Mouse (Mus musculus) limb, embryonic 11.5 days (tissue): ENCODE results near the gene 1700042G07Rik. TPM values are rescaled to one million over a fixed set of nuclear protein-coding genes. Genes with fewer than 3 reads are reported as not detected.
"Not testable (repeated sequence)": the region's sequence is repeated elsewhere in the genome, so short reads cannot be mapped to it uniquely, and the experiment has no call there.

Source experiments
- ATAC-seq: fragments of 200-750 bp; cut with Nextera tagmentation; 2 replicates; pipeline ENCODE4 v1.8.0; 2017; ENCODE audit warnings: low read depth; ENCODE audit not compliant: insufficient number of reproducible peaks, low FRiP score, low TSS enrichment
- DNase-seq: peaks from one replicate; pipeline ENCODE4 v3.0.0-alpha.2; 2015; ENCODE audit warnings: low spot score
- H3K27ac ChIP-seq: fragments of 300-500 bp; sonication (generic); replicated peaks from 2 replicates; pipeline ENCODE4 v1.5.1; 2014; ENCODE audit warnings: low read depth, mild to moderate bottlenecking, low read length
- H3K27me3 ChIP-seq: fragments of 300-500 bp; sonication (generic); 2 replicates; pipeline ENCODE4 v1.6.1; 2014; ENCODE audit warnings: mild to moderate bottlenecking, low read length, mixed read lengths; ENCODE audit not compliant: control insufficient read depth, insufficient read depth
- H3K36me3 ChIP-seq: fragments of 300-500 bp; sonication (generic); 2 replicates; pipeline ENCODE4 v1.6.1; 2014; ENCODE audit warnings: mild to moderate bottlenecking, low read length, moderate library complexity, mixed read lengths; ENCODE audit not compliant: control insufficient read depth, insufficient read depth
- H3K4me1 ChIP-seq: fragments of 300-500 bp; sonication (generic); 2 replicates; pipeline ENCODE4 v1.6.1; 2014; ENCODE audit warnings: low read length, mixed read lengths; ENCODE audit not compliant: control insufficient read depth, insufficient read depth
- H3K4me2 ChIP-seq: fragments of 300-500 bp; sonication (generic); 2 replicates; pipeline ENCODE4 v1.6.1; 2014; ENCODE audit warnings: low read depth, mild to moderate bottlenecking, moderate library complexity; ENCODE audit not compliant: severe bottlenecking
- H3K4me3 ChIP-seq: fragments of 300-500 bp; sonication (generic); 2 replicates; pipeline ENCODE4 v1.5.1; 2014; ENCODE audit warnings: low read depth, low read length
- H3K9ac ChIP-seq: fragments of 300-500 bp; sonication (generic); 2 replicates; pipeline ENCODE4 v1.6.1; 2014; ENCODE audit warnings: mild to moderate bottlenecking, low read length
- H3K9me3 ChIP-seq: fragments of 300-500 bp; sonication (generic); 2 replicates; pipeline ENCODE4 v1.6.1; 2016; ENCODE audit warnings: low read length; ENCODE audit not compliant: control insufficient read depth
- WGBS: fragments of 180-500 bp; shearing (Covaris S2); extraction: QIAGEN DNeasy Blood & Tissue Kit; methylation state at CpG from one replicate; pipeline ENCODE4 v1.1.7; 2014; 5-methylcytosine and 5-hydroxymethylcytosine counted together
- polyA plus RNA-seq: library from polyadenylated mRNA; unstranded; fragments of >200 nt; fragmentation: Nextera tagmentation; extraction: Ambion mirVana; gene quantifications from 2 replicates; pipeline ENCODE4 v1.2.1, GENCODE M21; 2014

Gene 1700042G07Rik
- polyA plus RNA-seq, 1 experiment from 2014 or later, result not detected

DNA sequence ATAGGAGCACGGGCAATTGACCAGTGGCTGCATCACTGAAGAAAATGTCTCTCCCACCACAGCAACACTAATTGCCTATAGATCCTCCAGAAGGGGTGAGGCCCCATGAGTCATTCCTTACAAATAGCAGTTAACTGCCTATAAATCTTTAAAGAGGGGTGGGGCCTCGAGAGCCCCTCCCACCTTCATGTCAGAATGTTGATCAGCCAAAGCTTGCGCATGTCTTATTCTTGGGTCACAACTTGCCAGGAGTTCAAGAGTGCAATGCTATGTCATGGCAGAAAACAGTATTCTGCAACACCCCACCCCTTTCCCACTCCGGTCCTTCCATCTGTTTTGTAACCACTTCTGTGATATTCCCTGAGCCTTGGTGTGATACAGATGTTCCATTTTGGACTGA, 33.4 kb downstream of the 1700042G07Rik start:
- no peak overlapping the region for H3K4me2 ChIP-seq
- H3K36me3 ChIP-seq, result no peaks in the 10 kb centered on the region
- 72% methylated on average over 4 of the region's 4 CpGs for WGBS
- H3K27me3 ChIP-seq, result no peaks in the 10 kb centered on the region
- ATAC-seq (no peak), DNase-seq (no peak)
- no peak overlapping the region for H3K27ac ChIP-seq
- no peaks in the 10 kb centered on the region for H3K4me1 ChIP-seq
- H3K4me3 ChIP-seq, result no peak overlapping the region
- no peak overlapping the region for H3K9ac ChIP-seq
- H3K9me3 ChIP-seq, result no peaks in the 10 kb centered on the region

- no peak overlapping the region for H3K27ac ChIP-seq
- H3K36me3 ChIP-seq, result no peaks in the 10 kb centered on the region
- H3K9ac ChIP-seq, result no peak overlapping the region
- ATAC-seq, result no peak
- H3K4me3 ChIP-seq, result no peak overlapping the region
- H3K4me1 ChIP-seq, result no peaks in the 10 kb centered on the region
- no peaks in the 10 kb centered on the region for H3K9me3 ChIP-seq
- 90% methylated on average over 1 of the region's 1 CpGs for WGBS
- H3K27me3 ChIP-seq, result no peaks in the 10 kb centered on the region
- DNase-seq, result no peak
- H3K4me2 ChIP-seq, result no peak overlapping the region
These were observed 35.7 kb downstream of the 1700042G07Rik start for GRCm38 (mm10) chr4:116208891-116209290.

- DNase-seq, result no peak
- H3K4me1 ChIP-seq, result no peaks in the 10 kb centered on the region
- 92% methylated on average over 2 of the region's 2 CpGs for WGBS
- no peaks in the 10 kb centered on the region for H3K27me3 ChIP-seq
- H3K4me3 ChIP-seq, result no peak overlapping the region
- H3K4me2 ChIP-seq, result no peak overlapping the region
- no peak for ATAC-seq
- no peak overlapping the region for H3K9ac ChIP-seq
- H3K9me3 ChIP-seq, result no peaks in the 10 kb centered on the region
- no peaks in the 10 kb centered on the region for H3K36me3 ChIP-seq
- no peak overlapping the region for H3K27ac ChIP-seq
These were observed 42.9 kb downstream of the 1700042G07Rik start for GRCm38 (mm10) chr4:116215895-116216605.

DNA sequence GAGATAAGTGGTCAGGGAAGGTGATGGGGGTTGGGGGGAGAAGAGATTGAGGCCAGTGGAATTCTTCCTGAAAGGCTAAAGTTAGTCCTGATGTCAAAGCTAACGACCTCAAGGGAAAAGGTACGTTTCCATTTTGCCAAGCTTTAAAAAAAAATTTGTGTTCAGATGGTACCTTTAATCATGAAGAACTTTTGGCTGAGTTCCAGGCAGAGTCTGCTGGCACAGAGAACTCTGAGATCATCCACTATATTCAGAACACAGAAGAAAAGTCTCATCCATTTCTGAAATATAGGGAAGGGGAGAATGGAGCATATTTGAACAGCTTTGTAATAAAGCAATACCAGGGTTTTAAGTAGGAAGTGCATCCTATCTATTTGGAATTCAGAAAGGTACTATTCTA, 43.9 kb downstream of the 1700042G07Rik start:
- no peaks in the 10 kb centered on the region for H3K27me3 ChIP-seq
- H3K4me3 ChIP-seq, result no peak overlapping the region
- H3K4me2 ChIP-seq, result no peak overlapping the region
- no peak for DNase-seq
- no peaks in the 10 kb centered on the region for H3K9me3 ChIP-seq
- H3K4me1 ChIP-seq, result no peaks in the 10 kb centered on the region
- no peak overlapping the region for H3K9ac ChIP-seq
- no peaks in the 10 kb centered on the region for H3K36me3 ChIP-seq
- WGBS, result 65% methylated on average over 2 of the region's 2 CpGs
- H3K27ac ChIP-seq, result no peak overlapping the region
- ATAC-seq, result no peak

- H3K4me1 ChIP-seq, DNase-seq, H3K9me3 ChIP-seq, H3K9ac ChIP-seq, H3K4me3 ChIP-seq, ATAC-seq, H3K4me2 ChIP-seq, H3K27ac ChIP-seq, H3K36me3 ChIP-seq, H3K27me3 ChIP-seq: not testable (repeated sequence)
- 56% methylated on average over 1 of the region's 1 CpGs for WGBS
These were observed 44.5 kb downstream of the 1700042G07Rik start for GRCm38 (mm10) chr4:116217661-116218060.

DNA sequence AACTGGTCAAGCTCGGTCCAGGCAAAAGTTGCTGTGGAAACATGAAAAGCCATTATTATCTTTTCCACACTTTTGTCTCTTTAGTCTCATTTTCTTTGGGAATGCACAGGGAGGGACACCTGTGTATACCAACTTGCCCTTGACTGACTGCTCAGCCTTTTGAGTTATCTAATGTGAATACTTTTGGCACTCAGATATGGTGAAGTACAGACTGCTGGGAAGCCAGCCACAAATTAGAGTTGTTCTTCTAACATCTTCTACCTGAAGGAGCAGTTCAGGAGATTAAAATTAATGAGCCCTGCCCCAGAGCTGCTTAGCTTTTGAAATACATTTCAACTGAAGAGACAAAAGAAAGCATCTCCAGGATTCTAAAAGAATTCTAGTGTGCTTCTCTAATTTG, 45.9 kb downstream of the 1700042G07Rik start:
- H3K27ac ChIP-seq, result no peak overlapping the region
- no peaks in the 10 kb centered on the region for H3K36me3 ChIP-seq
- ATAC-seq (no peak), DNase-seq (no peak)
- no peaks in the 10 kb centered on the region for H3K27me3 ChIP-seq
- no peaks in the 10 kb centered on the region for H3K9me3 ChIP-seq
- H3K9ac ChIP-seq, result no peak overlapping the region
- H3K4me2 ChIP-seq, result no peak overlapping the region
- 93% methylated on average over 1 of the region's 1 CpGs for WGBS
- H3K4me1 ChIP-seq, result no peaks in the 10 kb centered on the region
- H3K4me3 ChIP-seq, result no peak overlapping the region

- no peak for ATAC-seq
- Histone ChIP-seq H3K4me2 (peak overlapping the region; percentile 65), H3K9me3 (no peaks in the 10 kb centered on the region), H3K27ac (peak overlapping the region; percentile 99), H3K4me3 (peak overlapping the region; percentile 43), H3K27me3 (no peaks in the 10 kb centered on the region), H3K36me3 (no peaks in the 10 kb centered on the region), H3K4me1 (no peaks in the 10 kb centered on the region), H3K9ac (peak overlapping the region; percentile 92)
- peak; percentile 47 for DNase-seq
- 4% methylated on average over 6 of the region's 6 CpGs for WGBS
These were observed 47.0 kb downstream of the 1700042G07Rik start for GRCm38 (mm10) chr4:116220071-116220650.

- H3K9me3 ChIP-seq, result no peaks in the 10 kb centered on the region
- peak overlapping the region; percentile 43 for H3K4me3 ChIP-seq
- peak overlapping the region; percentile 99 for H3K27ac ChIP-seq
- no peak for DNase-seq
- H3K27me3 ChIP-seq, result no peaks in the 10 kb centered on the region
- 1% methylated on average over 16 of the region's 26 CpGs for WGBS
- H3K9ac ChIP-seq, result peak overlapping the region; percentile 92
- H3K4me2 ChIP-seq, result peak overlapping the region; percentile 65
- H3K36me3 ChIP-seq, result no peaks in the 10 kb centered on the region
- no peak for ATAC-seq
- H3K4me1 ChIP-seq, result no peaks in the 10 kb centered on the region
These were observed 47.6 kb downstream of the 1700042G07Rik start for GRCm38 (mm10) chr4:116220780-116221139.
